Mouse (Mus musculus) erythroblast, embryonic 14.5 days (primary cell): ENCODE results near the gene Gm13279. TPM values are rescaled to one million over a fixed set of nuclear protein-coding genes. Genes with fewer than 3 reads are reported as not detected.
"Not testable (repeated sequence)": the region's sequence is repeated elsewhere in the genome, so short reads cannot be mapped to it uniquely, and the experiment has no call there.

Experiments used
- H3K27me3 ChIP-seq: 2 replicates; pipeline ENCODE4 v1.6.1; 2012; ENCODE audit warnings: inconsistent platforms; ENCODE audit not compliant: control insufficient read depth
- H3K36me3 ChIP-seq: 2 replicates; pipeline ENCODE4 v1.6.1; 2012; ENCODE audit warnings: mild to moderate bottlenecking, inconsistent platforms; ENCODE audit not compliant: control insufficient read depth
- H3K4me1 ChIP-seq: 2 replicates; pipeline ENCODE4 v1.6.1; 2012; ENCODE audit warnings: inconsistent platforms; ENCODE audit not compliant: control insufficient read depth
- H3K4me3 ChIP-seq: replicated peaks from 2 replicates; pipeline ENCODE3; 2012; ENCODE audit warnings: moderate library complexity, mild to moderate bottlenecking, inconsistent platforms
- H3K9me3 ChIP-seq: 2 replicates; pipeline ENCODE4 v1.6.1; 2012; ENCODE audit warnings: low read length, inconsistent platforms, mixed read lengths; ENCODE audit not compliant: control insufficient read depth
- polyA plus RNA-seq: library from polyadenylated mRNA; stranded (reverse); fragments of >175 nt; gene quantifications from 2 replicates; pipeline ENCODE4 v1.2.3, GENCODE M21; 2012

Gm13279 gene
- polyA plus RNA-seq, 1 experiment, result not detected

- not testable (repeated sequence) for H3K4me1 ChIP-seq, H3K36me3 ChIP-seq, H3K4me3 ChIP-seq, H3K9me3 ChIP-seq, H3K27me3 ChIP-seq
Observed at GRCm38 (mm10) chr4:88779550-88779949, 17.6 kb upstream of the Gm13279 start, which contains the start of gene Gm13272. TSS of gene Gm13272 (plus strand) at chr4:88779850.

DNA sequence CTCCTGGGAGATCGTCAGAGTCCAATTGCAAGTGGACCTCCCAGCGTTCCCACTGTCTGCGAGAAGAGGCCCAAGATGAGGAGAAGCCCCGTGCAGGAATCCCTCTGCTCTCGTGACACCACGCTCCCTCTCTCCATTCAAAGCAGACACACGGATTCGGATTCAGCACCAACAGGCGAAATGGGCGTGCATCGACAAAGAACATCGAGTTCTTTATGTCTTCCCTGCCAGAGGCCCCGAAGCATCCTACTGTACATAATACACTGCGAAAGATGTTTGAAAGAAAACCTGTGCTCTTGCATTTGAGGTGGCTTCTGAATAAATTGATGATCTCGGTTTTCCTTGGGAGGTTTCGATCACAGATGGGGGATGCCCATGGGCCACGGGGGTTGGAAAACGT lies 16.9 kb upstream of the Gm13279 start:
- not testable (repeated sequence) for H3K4me1 ChIP-seq, H3K36me3 ChIP-seq, H3K9me3 ChIP-seq, H3K27me3 ChIP-seq, H3K4me3 ChIP-seq

DNA sequence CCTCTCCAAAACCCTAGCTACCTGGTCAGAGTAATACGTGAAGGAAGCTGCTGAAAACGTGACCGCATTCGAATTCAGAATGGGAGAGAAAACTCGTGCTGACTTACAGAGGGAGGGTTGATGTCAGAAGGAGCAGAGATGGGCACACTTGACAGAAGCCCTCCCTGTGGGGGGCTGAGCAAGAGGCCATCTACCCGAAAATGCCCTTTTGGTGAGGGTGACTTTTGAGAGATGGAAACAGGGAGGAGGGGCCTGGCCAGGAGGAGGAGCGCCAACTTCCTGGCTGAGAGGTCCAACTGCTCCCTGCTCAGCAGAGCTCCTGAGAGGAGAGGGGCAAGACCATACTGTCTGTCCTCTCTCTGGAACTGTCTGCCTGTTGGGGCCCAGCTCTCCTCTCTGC lies 15.4 kb upstream of the Gm13279 start, which contains the start of gene Ifnz:
TSS of gene Ifnz (plus strand) at position 301 of the 400 bp plus-strand sequence.
- H3K9me3 ChIP-seq, H3K27me3 ChIP-seq, H3K4me3 ChIP-seq, H3K4me1 ChIP-seq, H3K36me3 ChIP-seq: not testable (repeated sequence)

DNA sequence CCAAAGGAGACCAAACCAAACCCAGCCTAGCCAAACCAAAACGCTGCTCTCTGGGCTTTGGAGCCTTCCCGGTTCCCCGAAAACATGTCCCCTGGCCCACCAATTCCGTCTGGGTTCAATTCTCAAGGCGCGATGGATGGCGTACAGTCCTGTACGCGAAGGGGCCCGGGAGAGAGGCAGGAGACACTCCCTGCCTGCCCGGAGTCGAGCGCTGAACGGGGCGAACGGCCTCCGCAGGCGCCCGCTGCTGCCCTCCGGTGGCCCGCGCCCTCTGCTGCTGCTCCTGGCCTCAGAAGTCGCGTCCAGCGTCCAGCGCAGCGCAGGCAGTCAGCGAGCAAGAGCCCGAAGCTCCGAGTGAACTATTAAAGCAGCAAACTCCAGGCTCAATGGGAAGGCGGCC lies 14.9 kb upstream of the Gm13279 start:
- not testable (repeated sequence) for H3K36me3 ChIP-seq, H3K4me1 ChIP-seq, H3K4me3 ChIP-seq, H3K27me3 ChIP-seq, H3K9me3 ChIP-seq

- H3K4me3 ChIP-seq, H3K9me3 ChIP-seq, H3K4me1 ChIP-seq, H3K36me3 ChIP-seq, H3K27me3 ChIP-seq: not testable (repeated sequence)
Observed at GRCm38 (mm10) chr4:88785409-88785808, 11.8 kb upstream of the Gm13279 start, which contains the start of gene Gm13276. TSS of gene Gm13276 (plus strand) at chr4:88785709.

GRCm38 (mm10) chr4:88788402-88788801 lies 8.8 kb upstream of the Gm13279 start, which contains the start of gene Gm13277:
TSS of gene Gm13277 (plus strand) at chr4:88788632.
- not testable (repeated sequence) for H3K27me3 ChIP-seq, H3K4me3 ChIP-seq, H3K9me3 ChIP-seq, H3K36me3 ChIP-seq, H3K4me1 ChIP-seq

DNA sequence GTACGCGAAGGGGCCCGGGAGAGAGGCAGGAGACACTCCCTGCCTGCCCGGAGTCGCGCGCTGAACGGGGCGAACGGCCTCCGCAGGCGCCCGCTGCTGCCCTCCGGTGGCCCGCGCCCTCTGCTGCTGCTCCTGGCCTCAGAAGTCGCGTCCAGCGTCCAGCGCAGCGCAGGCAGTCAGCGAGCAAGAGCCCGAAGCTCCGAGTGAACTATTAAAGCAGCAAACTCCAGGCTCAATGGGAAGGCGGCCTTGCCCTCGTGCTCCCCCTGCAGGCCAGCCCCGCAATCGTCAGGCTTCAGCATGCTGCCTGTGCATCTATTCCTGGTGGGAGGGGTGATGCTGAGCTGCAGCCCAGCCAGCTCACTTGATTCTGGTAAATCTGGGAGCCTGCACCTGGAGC lies 5.9 kb upstream of the Gm13279 start, which contains the start of gene Gm13278:
TSS of gene Gm13278 (plus strand) at position 301 of the 400 bp plus-strand sequence.
- H3K27me3 ChIP-seq, H3K9me3 ChIP-seq, H3K36me3 ChIP-seq, H3K4me3 ChIP-seq, H3K4me1 ChIP-seq: not testable (repeated sequence)

GRCm38 (mm10) chr4:88793936-88794675 lies 3.1 kb upstream of the Gm13279 start, which contains the start of gene Gm13275:
TSS of gene Gm13275 (plus strand) at chr4:88794487.
- H3K9me3 ChIP-seq, H3K27me3 ChIP-seq, H3K4me3 ChIP-seq, H3K36me3 ChIP-seq, H3K4me1 ChIP-seq: not testable (repeated sequence)

DNA sequence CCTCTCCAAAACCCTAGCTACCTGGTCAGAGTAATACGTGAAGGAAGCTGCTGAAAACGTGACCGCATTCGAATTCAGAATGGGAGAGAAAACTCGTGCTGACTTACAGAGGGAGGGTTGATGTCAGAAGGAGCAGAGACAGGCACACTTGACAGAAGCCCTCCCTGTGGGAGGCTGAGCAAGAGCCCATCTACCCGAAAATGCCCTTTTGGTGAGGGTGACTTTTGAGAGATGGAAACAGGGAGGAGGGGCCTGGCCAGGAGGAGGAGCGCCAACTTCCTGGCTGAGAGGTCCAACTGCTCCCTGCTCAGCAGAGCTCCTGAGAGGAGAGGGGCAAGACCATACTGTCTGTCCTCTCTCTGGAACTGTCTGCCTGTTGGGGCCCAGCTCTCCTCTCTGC lies 2.2 kb downstream of the Gm13279 start, which contains the start of gene Gm13285:
TSS of gene Gm13285 (plus strand) at position 301 of the 400 bp plus-strand sequence.
- H3K4me3 ChIP-seq, result not testable (repeated sequence)

GRCm38 (mm10) chr4:88802954-88803353 lies 5.8 kb downstream of the Gm13279 start, which contains the start of gene Gm13287:
TSS of gene Gm13287 (plus strand) at chr4:88803254.
- not testable (repeated sequence) for H3K4me1 ChIP-seq, H3K27me3 ChIP-seq, H3K9me3 ChIP-seq, H3K4me3 ChIP-seq, H3K36me3 ChIP-seq

More for the DNA sequence above, 2.2 kb downstream of the Gm13279 start, which contains the start of gene Gm13285:
- not testable (repeated sequence) for H3K4me1 ChIP-seq, H3K9me3 ChIP-seq, H3K27me3 ChIP-seq, H3K36me3 ChIP-seq

DNA sequence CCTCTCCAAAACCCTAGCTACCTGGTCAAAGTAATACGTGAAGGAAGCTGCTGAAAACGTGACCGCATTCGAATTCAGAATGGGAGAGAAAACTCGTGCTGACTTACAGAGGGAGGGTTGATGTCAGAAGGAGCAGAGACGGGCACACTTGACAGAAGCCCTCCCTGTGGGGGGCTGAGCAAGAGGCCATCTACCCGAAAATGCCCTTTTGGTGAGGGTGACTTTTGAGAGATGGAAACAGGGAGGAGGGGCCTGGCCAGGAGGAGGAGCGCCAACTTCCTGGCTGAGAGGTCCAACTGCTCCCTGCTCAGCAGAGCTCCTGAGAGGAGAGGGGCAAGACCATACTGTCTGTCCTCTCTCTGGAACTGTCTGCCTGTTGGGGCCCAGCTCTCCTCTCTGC lies 8.0 kb downstream of the Gm13279 start, which contains the start of gene Gm13288:
TSS of gene Gm13288 (plus strand) at position 301 of the 400 bp plus-strand sequence.
- not testable (repeated sequence) for H3K4me3 ChIP-seq

GRCm38 (mm10) chr4:88805761-88806160 lies 8.6 kb downstream of the Gm13279 start:
- not testable (repeated sequence) for H3K4me1 ChIP-seq, H3K9me3 ChIP-seq, H3K27me3 ChIP-seq, H3K36me3 ChIP-seq, H3K4me3 ChIP-seq

More for the DNA sequence above, 8.0 kb downstream of the Gm13279 start, which contains the start of gene Gm13288:
- H3K36me3 ChIP-seq, H3K4me1 ChIP-seq, H3K27me3 ChIP-seq, H3K9me3 ChIP-seq: not testable (repeated sequence)
